Mouse (Mus musculus) brain, embryonic 18.5 days (tissue): ENCODE results near the gene D030056L22Rik.
"Not testable (repeated sequence)": the region's sequence is repeated elsewhere in the genome, so short reads cannot be mapped to it uniquely, and the experiment has no call there.

Experiments
- DNase-seq: peaks from one replicate; pipeline ENCODE4 v3.0.0-alpha.2; 2012; ENCODE audit warnings: low read depth, low spot score

D030056L22Rik gene

DNA sequence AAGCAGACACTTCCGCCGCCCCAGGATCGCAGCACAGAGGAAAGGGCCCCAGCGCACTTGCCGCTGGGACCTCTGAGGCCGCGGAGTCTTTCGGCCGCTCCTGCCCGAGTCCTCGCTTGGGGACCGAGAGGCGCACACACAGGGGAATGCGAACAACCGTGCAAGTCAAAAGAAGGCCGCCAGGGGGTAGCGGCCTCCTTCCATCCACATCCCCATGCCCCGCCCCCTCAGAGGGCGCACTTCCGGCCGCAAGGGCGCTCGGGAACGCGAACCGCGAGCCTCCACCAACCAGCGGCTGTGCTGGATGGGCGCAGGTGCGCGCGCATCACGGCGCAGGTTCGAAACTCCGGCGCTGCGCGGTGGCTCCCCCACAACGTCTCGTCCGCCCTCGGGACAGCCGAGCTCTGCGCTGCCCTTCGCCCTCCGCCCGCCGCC, at the start of gene D030056L22Rik:
Gene D030056L22Rik, plus strand, starts transcription at position 328 of the 435 bp plus-strand sequence.
- DNase-seq: peak; percentile 92

- DNase-seq: no peak
Measured at GRCm38 (mm10) chr19:18663904-18664303, 49.1 kb upstream of the D030056L22Rik start.

DNA sequence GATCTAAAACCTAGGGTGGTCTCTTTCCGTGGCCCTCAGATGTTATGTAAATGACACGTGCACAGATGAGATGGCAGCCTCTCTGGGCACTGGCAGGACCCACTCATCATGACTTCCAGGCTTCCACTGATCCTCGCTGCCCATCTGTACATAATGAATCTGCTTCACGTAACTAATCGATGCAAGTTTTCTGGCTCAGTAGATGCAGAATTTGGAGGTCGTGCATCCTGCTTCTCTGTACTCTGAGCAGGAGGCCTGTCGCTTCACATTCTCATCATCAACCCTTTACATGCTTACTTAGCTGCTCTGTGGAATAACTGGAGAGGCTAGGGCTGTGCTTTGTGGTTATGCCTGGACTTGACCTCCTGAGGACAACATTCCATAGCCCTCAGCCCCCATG, 46.0 kb upstream of the D030056L22Rik start:
- no peak for DNase-seq

DNA sequence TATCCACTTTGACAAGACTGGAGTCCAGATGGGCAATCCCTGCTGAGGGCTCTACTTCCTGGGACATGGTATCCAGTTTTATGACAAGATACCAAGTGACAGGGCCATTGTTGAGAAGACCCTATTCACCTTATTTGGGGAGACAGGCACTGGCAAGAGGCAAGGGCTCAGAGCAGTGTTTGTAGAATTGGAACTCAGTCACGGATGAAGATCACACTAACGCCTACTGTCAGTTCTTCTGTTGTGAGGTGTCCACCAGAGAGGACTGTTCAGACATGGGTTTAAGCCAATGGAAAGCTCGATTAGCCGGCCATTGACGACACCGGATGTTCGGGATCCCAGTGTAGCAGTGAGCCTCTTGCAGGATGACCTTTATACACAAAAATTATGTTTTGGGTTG, 43.4 kb upstream of the D030056L22Rik start:
- DNase-seq: no peak

DNA sequence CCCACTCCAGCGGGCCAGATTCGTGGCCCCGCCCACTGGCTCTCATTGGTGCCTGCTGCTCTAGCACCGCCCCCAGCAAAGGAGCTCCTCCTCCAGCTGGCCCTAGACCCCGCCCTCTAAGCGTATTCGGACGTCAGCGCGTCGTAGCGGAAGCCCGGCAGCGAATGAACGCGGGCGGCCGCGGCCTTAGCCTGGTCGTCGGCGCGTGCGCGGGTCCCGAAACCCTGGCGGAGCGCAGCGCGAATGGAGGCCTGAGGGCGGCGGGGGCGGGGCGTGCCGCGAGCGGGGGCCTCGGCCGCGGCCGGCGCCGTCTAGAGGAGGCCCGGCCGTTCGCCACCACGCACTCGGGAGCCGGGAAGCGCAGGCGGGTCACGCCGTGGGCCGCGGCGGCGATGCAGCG, 42.4 kb upstream of the D030056L22Rik start, which contains the start of gene Carnmt1:
Gene Carnmt1, plus strand, starts transcription at position 157 of the 400 bp plus-strand sequence.
- DNase-seq: peak; percentile 93

- DNase-seq: no peak
Measured at GRCm38 (mm10) chr19:18671056-18671741, 41.8 kb upstream of the D030056L22Rik start.

DNA sequence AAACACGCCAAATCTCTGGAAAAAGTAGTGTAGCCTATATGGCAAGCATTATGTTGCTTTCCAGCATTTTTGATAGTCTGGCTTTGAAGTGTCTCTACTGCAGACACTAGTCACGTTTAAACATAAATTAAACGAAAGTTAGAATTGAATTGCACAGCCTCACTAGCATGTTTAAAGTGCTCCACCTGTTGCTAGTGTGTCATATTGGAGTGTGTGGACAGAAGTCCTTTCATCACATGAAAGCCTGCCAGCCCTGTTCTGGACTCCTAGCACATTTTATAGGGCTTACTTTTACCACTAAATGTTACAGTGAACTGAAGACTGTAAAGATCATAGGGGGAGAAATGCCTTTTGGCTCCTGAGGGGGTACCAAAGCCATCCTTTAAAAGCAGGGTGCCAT, 40.5 kb upstream of the D030056L22Rik start:
- no peak for DNase-seq

- DNase-seq: no peak
Measured at GRCm38 (mm10) chr19:18673116-18673515, 39.9 kb upstream of the D030056L22Rik start.

GRCm38 (mm10) chr19:18682142-18682541, 30.9 kb upstream of the D030056L22Rik start:
- no peak for DNase-seq

GRCm38 (mm10) chr19:18687556-18687955, 25.4 kb upstream of the D030056L22Rik start:
- DNase-seq: no peak

DNA sequence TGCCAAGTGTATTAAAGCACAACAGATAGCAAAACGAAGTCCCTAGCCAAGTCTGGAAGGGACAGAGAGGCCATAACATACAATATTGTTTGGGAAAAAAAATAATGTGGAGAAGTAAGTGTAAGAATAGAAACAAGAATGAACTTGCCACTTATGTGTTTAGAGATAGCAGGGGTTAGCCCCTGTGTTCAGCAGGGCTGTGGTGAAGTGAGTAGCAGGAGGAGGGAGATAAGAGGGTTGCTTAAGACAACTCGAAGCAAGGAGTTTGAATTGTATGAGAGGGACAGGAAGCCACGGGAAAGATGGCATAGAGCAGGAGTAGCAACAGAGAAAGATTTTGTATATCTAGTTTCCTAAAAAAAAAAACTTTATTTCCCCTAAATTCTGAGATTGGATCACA, 20.8 kb upstream of the D030056L22Rik start:
- no peak for DNase-seq

DNA sequence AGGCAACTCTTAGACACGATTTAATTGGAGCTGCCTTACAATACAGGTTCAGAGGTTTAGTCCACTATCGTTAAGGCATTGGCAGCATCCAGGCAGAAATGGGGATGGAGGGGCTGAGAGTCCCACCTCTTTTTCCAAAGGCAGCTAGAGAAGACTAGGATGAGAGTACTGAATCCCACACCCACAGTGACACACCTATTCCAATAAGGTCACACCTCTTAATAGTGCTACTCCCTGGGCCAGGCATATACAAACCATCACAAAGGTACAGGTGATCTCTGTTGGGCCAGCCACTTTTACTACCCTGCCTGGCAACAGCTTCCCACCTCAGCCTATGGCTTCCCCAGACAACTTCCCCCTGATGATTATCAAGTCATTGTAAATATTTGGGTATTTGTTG, 20.2 kb upstream of the D030056L22Rik start:
- DNase-seq: no peak

DNA sequence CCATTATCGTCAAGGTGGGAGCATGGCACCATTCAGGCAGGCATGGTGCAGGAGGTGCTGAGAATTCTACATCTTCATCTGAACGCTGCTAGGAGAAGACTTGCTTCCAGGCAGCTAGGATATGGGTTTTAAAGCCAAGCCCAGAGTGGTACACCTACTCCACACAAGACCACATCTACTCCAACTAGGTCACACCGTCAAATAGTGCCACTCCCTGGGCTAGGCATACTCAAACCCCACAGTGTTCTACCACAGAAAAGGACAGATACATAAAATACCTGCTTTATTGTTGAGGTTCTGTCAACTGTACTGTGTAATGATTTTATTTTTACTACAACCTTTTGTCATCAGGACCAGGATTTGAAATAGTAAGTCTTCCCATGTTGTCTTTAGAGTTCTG, 17.9 kb upstream of the D030056L22Rik start:
- DNase-seq: no peak

DNA sequence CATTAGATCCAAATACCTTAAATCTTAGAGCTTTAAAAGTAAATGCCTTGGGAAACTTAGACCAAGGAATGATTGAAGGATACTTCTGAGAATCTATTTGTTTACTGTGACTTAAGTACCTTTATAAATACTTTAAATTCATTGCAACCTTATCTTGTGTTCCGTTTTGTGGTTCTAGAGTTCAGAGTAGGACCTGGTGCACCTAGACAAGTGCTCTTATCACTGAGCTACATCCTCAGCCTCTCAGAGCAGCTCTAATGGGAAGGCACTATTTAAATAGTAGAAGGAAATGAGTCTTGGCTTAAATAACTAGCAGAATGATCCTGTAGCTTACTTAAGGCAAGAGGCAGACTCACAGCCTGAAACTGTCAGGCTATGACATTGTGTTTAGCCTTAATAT, 17.4 kb upstream of the D030056L22Rik start:
- no peak for DNase-seq

GRCm38 (mm10) chr19:18708101-18708500, 4.9 kb upstream of the D030056L22Rik start:
- DNase-seq: no peak

DNA sequence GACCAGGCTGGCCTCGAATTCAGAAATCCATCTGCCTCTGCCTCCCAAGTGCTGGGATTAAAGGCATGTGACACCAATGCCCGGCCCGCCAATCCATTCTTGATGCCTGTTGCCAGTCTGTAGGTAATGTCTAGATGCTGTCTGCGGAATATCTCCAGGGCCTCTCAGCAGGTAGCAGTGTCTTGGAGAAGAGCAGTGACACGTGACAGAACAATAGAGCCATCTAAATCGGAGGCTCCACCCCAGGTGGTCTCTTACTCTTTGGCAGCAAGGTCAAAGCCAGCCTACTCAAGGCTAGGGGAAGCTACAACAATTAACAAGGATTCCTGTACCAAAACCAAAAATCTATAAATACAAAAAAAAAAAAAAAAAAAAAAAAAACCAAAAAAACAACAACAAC, 2.1 kb upstream of the D030056L22Rik start:
- no peak for DNase-seq

- no peak for DNase-seq
Measured at GRCm38 (mm10) chr19:18711589-18711988, 1.4 kb upstream of the D030056L22Rik start.

GRCm38 (mm10) chr19:18712153-18712865, 684 bp upstream of the D030056L22Rik start:
- DNase-seq: no peak

- not testable (repeated sequence) for DNase-seq
Measured at GRCm38 (mm10) chr19:18713357-18713756, 364 bp downstream of the D030056L22Rik start.

- peak; percentile 20 for DNase-seq
Measured at GRCm38 (mm10) chr19:18716374-18716773, 3.4 kb downstream of the D030056L22Rik start.

DNA sequence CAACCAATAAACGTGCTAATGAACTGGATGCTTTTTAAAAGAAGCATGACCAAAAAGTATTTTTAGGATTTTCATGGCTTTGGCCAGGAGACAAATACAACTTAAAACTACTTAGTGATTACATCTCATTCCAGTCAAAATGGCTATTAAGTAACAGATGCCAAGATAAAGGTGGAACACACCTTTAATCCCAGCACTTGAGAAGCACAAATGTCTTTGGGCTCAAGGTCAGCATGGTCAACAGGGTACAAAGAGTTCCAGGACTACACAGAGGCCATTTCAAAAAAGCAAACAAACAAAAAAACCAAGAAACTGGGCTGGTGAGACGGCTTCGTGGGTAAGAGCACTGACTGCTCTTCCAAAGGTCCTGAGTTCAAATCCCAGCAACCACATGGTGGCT, 7.3 kb downstream of the D030056L22Rik start:
- DNase-seq: no peak

GRCm38 (mm10) chr19:18725186-18725585, 12.2 kb downstream of the D030056L22Rik start:
- no peak for DNase-seq

GRCm38 (mm10) chr19:18730255-18730654, 17.3 kb downstream of the D030056L22Rik start:
- no peak for DNase-seq
